ENCODE assay signal across 8 mouse cellular contexts in the genomic region with DNA sequence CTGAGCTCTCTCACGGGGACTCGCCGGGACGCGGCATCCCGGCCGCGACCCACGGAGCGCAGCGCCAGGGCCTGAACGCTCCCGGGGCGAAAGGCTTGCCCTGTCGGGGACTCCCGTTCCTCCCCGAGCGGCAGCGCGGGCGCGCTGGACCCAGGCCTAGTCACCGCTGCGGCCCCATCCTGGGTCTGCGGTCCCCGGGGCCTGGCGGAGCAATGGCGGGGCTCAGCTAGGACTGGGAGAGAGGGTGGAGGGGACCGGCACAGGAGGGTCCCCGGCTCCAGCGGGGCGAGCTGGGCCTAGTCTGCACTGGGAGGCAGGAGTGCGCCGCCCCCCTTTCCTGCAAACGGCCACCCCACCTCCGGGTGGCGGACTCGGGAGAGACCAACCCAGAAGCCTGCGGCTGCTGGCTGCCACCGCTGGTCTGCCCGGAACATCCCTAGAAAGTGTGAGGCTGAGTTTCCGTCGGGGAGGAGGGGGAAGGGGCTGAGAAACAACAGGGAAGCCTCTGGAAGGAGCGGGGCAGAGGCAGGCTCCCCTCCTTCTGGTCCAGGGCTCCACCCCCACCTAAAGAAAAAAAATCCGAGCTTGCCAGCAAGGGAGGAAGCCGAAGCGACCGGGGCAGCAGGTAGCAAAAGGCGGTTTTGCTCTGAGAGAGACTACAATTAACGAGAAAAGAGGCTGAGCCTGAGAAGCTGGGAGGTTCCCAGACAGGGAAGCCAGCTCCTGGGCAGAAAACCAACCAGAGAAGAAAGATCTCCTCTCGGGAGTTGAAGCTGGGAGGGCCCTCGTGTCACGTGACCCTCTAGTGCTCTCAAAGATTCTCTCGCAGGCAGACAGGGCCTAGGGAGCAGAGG.
DNase-seq lines count a peak whose midpoint lies in the region; ATAC-seq and TF ChIP-seq lines count a peak whose summit lies in the region.

No protein-coding gene starts in this region.

- no peaks in the 10 kb centered on the region for H3K9me3 ChIP-seq in CH12.LX (replicated peaks; ENCODE audit: low read length)
- no peaks in the 10 kb centered on the region for H3K9me3 ChIP-seq in forebrain, embryonic 13.5 days (replicated peaks)
- H3K9me3 ChIP-seq in heart, postnatal 0 days (replicated peaks; ENCODE audit: control insufficient read depth, low read length): no peaks in the 10 kb centered on the region
- H3K9me3 ChIP-seq in liver, embryonic 15.5 days (replicated peaks): no peaks in the 10 kb centered on the region

- no peak overlapping the region for H3K27ac ChIP-seq in CH12.LX (ENCODE audit: insufficient read depth, low read depth)
- H3K27ac ChIP-seq in forebrain, embryonic 13.5 days: peak overlapping the region; percentile 100
- H3K27ac ChIP-seq in heart, postnatal 0 days (ENCODE audit: low read depth): peak overlapping the region; percentile 92
- peak overlapping the region; percentile 64 for H3K27ac ChIP-seq in liver, embryonic 15.5 days (replicated peaks)

- H3K79me2 ChIP-seq in CH12.LX (replicated peaks; ENCODE audit: control insufficient read depth, extremely low read depth, insufficient read depth, poor library complexity, severe bottlenecking): no peaks in the 10 kb centered on the region

- TF ChIP-seq POLR2A in CH12.LX (IDR thresholded peaks at IDR 0.05; ENCODE audit: low read depth, low read length): no peak
- no peak; the same call in 1 of the 2 replicates for TF ChIP-seq POLR2A in brain, embryonic 14.5 days (IDR thresholded peaks at IDR 0.05; ENCODE audit: borderline replicate concordance, extremely low read depth, insufficient read depth, insufficient read length, poor library complexity, severe bottlenecking)

- WGBS in forebrain, embryonic 13.5 days: 0% methylated on average over 39 of the region's 54 CpGs
- under 1% methylated on average over 44 of the region's 54 CpGs for WGBS in heart, postnatal 0 days
- WGBS in liver, embryonic 15.5 days (ENCODE audit: insufficient replicate concordance): 1% methylated on average over 54 of the region's 54 CpGs

- in situ Hi-C loops in CH12.LX (cut with MboI; ENCODE audit: low pct_ligation_motif_present, low pct_unique_long_range_greater_than_20kb, low sequenced_read_pairs): no loop called here

- no peak for DNase-seq in CH12.LX (ENCODE audit: extremely low read depth)
- peak; percentile 95 for DNase-seq in brain, embryonic 14.5 days (ENCODE audit: low read depth)
- peak; percentile 74 for DNase-seq in heart, postnatal 0 days (ENCODE audit: low spot score)
- peak; percentile 90 to 94 for DNase-seq in kidney, postnatal 36 days
- DNase-seq in thymus, postnatal 25 days: peak; percentile 46

- H3K4me1 ChIP-seq in CH12.LX (ENCODE audit: control insufficient read depth in 1 of 2, insufficient read depth in 2 of 2): peaks cover 4 to 17% of the 10 kb centered on the region in 2 experiments; a peak in 3 of 4 replicates
- H3K4me1 ChIP-seq in forebrain, embryonic 13.5 days: peaks cover 35% of the 10 kb centered on the region
- peaks cover 17% of the 10 kb centered on the region for H3K4me1 ChIP-seq in heart, postnatal 0 days (ENCODE audit: control insufficient read depth, insufficient read depth)
- 0 out of 2 replicates have a peak, but pooled peaks cover 5% of the 10 kb centered on the region for H3K4me1 ChIP-seq in liver, embryonic 15.5 days (replicated peaks)

- TF ChIP-seq CTCF in CH12.LX (conservative IDR thresholded peaks at IDR 0.05 in 1 of 2, IDR thresholded peaks at IDR 0.05 in 1 of 2; ENCODE audit: low read depth in 2 of 2, low read length in 2 of 2): no peak
- no peak for TF ChIP-seq CTCF in brain, embryonic 14.5 days (IDR thresholded peaks at IDR 0.05; ENCODE audit: borderline replicate concordance, extremely low read depth, insufficient read depth, insufficient read length)
- no peak for TF ChIP-seq CTCF in heart, postnatal 0 days (IDR thresholded peaks at IDR 0.05; ENCODE audit: low read depth)

- H3K4me3 ChIP-seq in CH12.LX (replicated peaks in 1 of 3; ENCODE audit: low read depth in 2 of 3, low read length in 2 of 3, poor library complexity in 1 of 3): peak overlapping the region; percentile 28 to 66 (median 43)
- peak overlapping the region; percentile 73 for H3K4me3 ChIP-seq in forebrain, embryonic 13.5 days
- peak overlapping the region; percentile 66 for H3K4me3 ChIP-seq in heart, postnatal 0 days (ENCODE audit: low read depth, low read length)
- H3K4me3 ChIP-seq in liver, embryonic 15.5 days (replicated peaks): peak overlapping the region; percentile 56

- peak overlapping the region; percentile 67 for H3K9ac ChIP-seq in CH12.LX (ENCODE audit: insufficient read depth, low read depth)
- peak overlapping the region; percentile 98 for H3K9ac ChIP-seq in forebrain, embryonic 13.5 days
- peak overlapping the region; percentile 92 for H3K9ac ChIP-seq in heart, postnatal 0 days (replicated peaks; ENCODE audit: low read depth, low read length)
- H3K9ac ChIP-seq in liver, embryonic 15.5 days: peak overlapping the region; percentile 32

- peaks cover 78% of the 10 kb centered on the region for H3K27me3 ChIP-seq in CH12.LX (replicated peaks)
- H3K27me3 ChIP-seq in forebrain, embryonic 13.5 days: no peaks in the 10 kb centered on the region
- no peaks in the 10 kb centered on the region for H3K27me3 ChIP-seq in heart, postnatal 0 days (ENCODE audit: control insufficient read depth, insufficient read depth, low read length)
- H3K27me3 ChIP-seq in liver, embryonic 15.5 days: peaks cover 44% of the 10 kb centered on the region

- no peak for TF ChIP-seq RAD21 in CH12.LX (IDR thresholded peaks at IDR 0.05; ENCODE audit: low read depth, low read length)

- dilution Hi-C loops in CH12.LX (cut with MboI; ENCODE audit: extremely low pct_ligation_motif_present, extremely low pct_unique_long_range_greater_than_20kb, low sequenced_read_pairs): no loop called here

- no peak for TF ChIP-seq EP300 in CH12.LX (IDR thresholded peaks at IDR 0.05; ENCODE audit: low read length)
- TF ChIP-seq EP300 in heart, postnatal 0 days (IDR thresholded peaks at IDR 0.05; ENCODE audit: low read depth): no peak

- peak overlapping the region; percentile 76 for H3K4me2 ChIP-seq in CH12.LX (ENCODE audit: insufficient read depth, low read depth, poor library complexity, severe bottlenecking)
- H3K4me2 ChIP-seq in forebrain, embryonic 13.5 days: peak overlapping the region; percentile 87
- H3K4me2 ChIP-seq in heart, postnatal 0 days (ENCODE audit: low read depth, low read length): peak overlapping the region; percentile 86
- H3K4me2 ChIP-seq in liver, embryonic 15.5 days: peak overlapping the region; percentile 73

- H3K36me3 ChIP-seq in CH12.LX (replicated peaks in 1 of 2; ENCODE audit: control insufficient read depth in 1 of 2, insufficient read depth in 1 of 2, low read length in 1 of 2): no peaks in the 10 kb centered on the region
- H3K36me3 ChIP-seq in forebrain, embryonic 13.5 days (ENCODE audit: poor library complexity, severe bottlenecking): no peaks in the 10 kb centered on the region
- H3K36me3 ChIP-seq in heart, postnatal 0 days (replicated peaks; ENCODE audit: control insufficient read depth, insufficient read depth, low read length): no peaks in the 10 kb centered on the region
- H3K36me3 ChIP-seq in liver, embryonic 15.5 days (replicated peaks): no peaks in the 10 kb centered on the region

- ATAC-seq in forebrain, embryonic 13.5 days: peak; percentile 79
- peak; percentile 77 for ATAC-seq in heart, postnatal 0 days (ENCODE audit: insufficient read depth, low read depth)
- peak; percentile 44; the same call in 1 of the 2 replicates for ATAC-seq in liver, embryonic 15.5 days (ENCODE audit: insufficient read depth)
- peak; percentile 27; the same call in 1 of the 2 replicates for ATAC-seq in neutrophil, adult 5-6 weeks (ENCODE audit: extremely low read depth, insufficient number of reproducible peaks, low FRiP score, poor library complexity, severe bottlenecking)

TF ChIP-seq in CH12.LX, 34 proteins besides CTCF, POLR2A, EP300 and RAD21:
- TF ChIP-seq ETS1 (conservative IDR thresholded peaks at IDR 0.05; ENCODE audit: low read depth, low read length): no peak
- TF ChIP-seq ZNF384 (IDR thresholded peaks at IDR 0.05; ENCODE audit: low read depth, low read length): peak; percentile 57; the same call in 1 of the 2 replicates
- TF ChIP-seq USF1 (IDR thresholded peaks at IDR 0.05; ENCODE audit: low read depth, low read length): peak; percentile 91
- no peak for TF ChIP-seq ZKSCAN1 (IDR thresholded peaks at IDR 0.05; ENCODE audit: borderline replicate concordance, low read depth, low read length)
- TF ChIP-seq TCF12 (IDR thresholded peaks at IDR 0.05; ENCODE audit: low read depth, low read length): no peak
- no peak for TF ChIP-seq SMC3 (IDR thresholded peaks at IDR 0.05; ENCODE audit: low read depth, low read length)
- peak; percentile 91 for TF ChIP-seq USF2 (conservative IDR thresholded peaks at IDR 0.05; ENCODE audit: low read depth, low read length)
- no peak for TF ChIP-seq GABPA (IDR thresholded peaks at IDR 0.05; ENCODE audit: insufficient replicate concordance, low read depth, low read length)
- peak; percentile 78 for TF ChIP-seq MAX (IDR thresholded peaks at IDR 0.05; ENCODE audit: low read length)
- peak; percentile 86; the same call in 1 of the 2 replicates for TF ChIP-seq UBTF (IDR thresholded peaks at IDR 0.05; ENCODE audit: low read depth, low read length)
- no peak for TF ChIP-seq MYC (IDR thresholded peaks at IDR 0.05; ENCODE audit: low read depth, low read length)
- no peak for TF ChIP-seq RCOR1 (conservative IDR thresholded peaks at IDR 0.05; ENCODE audit: low read depth, low read length)
- TF ChIP-seq POLR2AphosphoS2 (IDR thresholded peaks at IDR 0.05; ENCODE audit: low read depth, low read length): no peak
- TF ChIP-seq IRF4 (IDR thresholded peaks at IDR 0.05; ENCODE audit: low read depth, low read length): no peak
- no peak for TF ChIP-seq KAT2A (IDR thresholded peaks at IDR 0.05; ENCODE audit: insufficient replicate concordance, low read length)
- TF ChIP-seq MAZ (IDR thresholded peaks at IDR 0.05; ENCODE audit: low read depth, low read length): peak; percentile 19; the same call in 1 of the 2 replicates
- peak; percentile 76 for TF ChIP-seq BHLHE40 (IDR thresholded peaks at IDR 0.05; ENCODE audit: low read depth, low read length)

Comparison
In these comparisons a context has a peak if more than half of its experiments do, and no peak if none do; other contexts are left out.
1. H3K9ac ChIP-seq: peak in every context shown above with its lines; median percentile 98 in forebrain, embryonic 13.5 days; 92 in heart, postnatal 0 days; 67 in CH12.LX; 32 in liver, embryonic 15.5 days.
2. ATAC-seq: peak in every context shown above with its lines; median percentile 79 in forebrain, embryonic 13.5 days; 77 in heart, postnatal 0 days; 44 in liver, embryonic 15.5 days; 27 in neutrophil, adult 5-6 weeks.